Mouse (Mus musculus) gastrocnemius, postnatal 25 days (tissue): ENCODE measurements around the gene Pex11a. TPM values are rescaled to one million over a fixed set of nuclear protein-coding genes. Genes with fewer than 3 reads are reported as not detected.
"Not testable (repeated sequence)": the region's sequence is repeated elsewhere in the genome, so short reads cannot be mapped to it uniquely, and the experiment has no call there.

Experiments used
- DNase-seq: peaks from one replicate; pipeline ENCODE4 v3.0.0; 2022
- long read RNA-seq, 2 experiments: library from polyadenylated mRNA; stranded (forward); transcript quantifications; one replicate each; pipeline ENCODE4 v2.0.0; 2021
- total RNA-seq, 2 experiments: library from RNA; stranded (reverse); gene quantifications; 1 replicate in 1 of 2; 2 replicates in 1 of 2; pipeline ENCODE4 v1.2.3; 2021

Gene Pex11a
- 10 to 100 TPM in 1 of 2 experiments, 1 to 10 TPM in 1; 8.8 to 11.8 TPM for total RNA-seq
- long read RNA-seq, experiment 1, partial matches to known transcripts = 0 of 7 reads
- long read RNA-seq, experiment 1, other reads (novel, unspliced or antisense) = 4 of 7 reads
- long read RNA-seq, experiment 2, partial matches to known transcripts = 0 of 6 reads
- long read RNA-seq, experiment 2, other reads (novel, unspliced or antisense) = 4 of 6 reads

DNA sequence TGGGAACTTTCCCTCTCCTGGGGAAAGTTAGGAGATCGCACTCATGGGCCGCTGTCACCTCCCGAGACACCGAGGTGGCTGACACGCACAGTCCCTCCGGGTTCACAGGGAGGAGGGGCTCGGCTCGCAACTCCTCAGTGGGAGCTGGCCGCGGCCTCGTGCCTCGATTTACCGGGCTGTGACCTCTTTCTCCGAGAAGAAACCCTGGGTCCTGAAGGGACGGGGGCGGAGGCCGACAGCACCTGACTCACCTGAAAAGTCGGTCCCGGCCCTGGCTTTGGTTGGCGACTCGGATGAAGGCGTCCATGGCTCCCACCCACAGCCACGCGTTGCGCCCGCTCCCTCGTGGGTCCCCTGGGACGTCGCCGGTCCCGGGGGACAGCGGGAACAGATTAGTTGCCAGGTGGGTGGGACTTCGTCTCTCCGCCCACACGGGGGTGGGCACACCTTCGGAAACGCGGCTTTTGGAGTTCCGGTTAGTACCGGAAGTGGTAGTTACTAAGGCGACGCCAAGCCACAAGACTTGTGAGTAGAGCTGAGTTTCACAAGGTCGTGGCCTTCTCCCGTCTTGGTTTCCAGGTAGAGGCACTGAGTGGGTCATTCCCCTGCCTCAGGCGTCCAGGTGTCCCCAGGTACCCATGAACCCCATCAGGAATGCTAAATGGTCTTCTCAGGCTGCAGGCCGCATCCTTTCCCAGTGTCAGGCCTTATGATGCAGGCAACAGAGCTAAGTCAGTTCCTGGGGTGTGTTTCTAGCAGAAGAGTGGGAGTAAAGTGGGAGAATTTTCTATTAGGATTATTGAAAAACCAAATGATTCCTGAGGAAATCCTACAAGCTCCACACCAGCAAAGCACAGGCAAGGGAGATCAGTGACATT, at the start of gene Pex11a, which contains the start of gene Wdr93:
Gene Pex11a, minus strand, starts transcription at position 473 of the 878 bp plus-strand sequence.
Gene Wdr93, plus strand, starts transcription at position 505 of the 878 bp plus-strand sequence.
- DNase-seq = peak; percentile 65

DNA sequence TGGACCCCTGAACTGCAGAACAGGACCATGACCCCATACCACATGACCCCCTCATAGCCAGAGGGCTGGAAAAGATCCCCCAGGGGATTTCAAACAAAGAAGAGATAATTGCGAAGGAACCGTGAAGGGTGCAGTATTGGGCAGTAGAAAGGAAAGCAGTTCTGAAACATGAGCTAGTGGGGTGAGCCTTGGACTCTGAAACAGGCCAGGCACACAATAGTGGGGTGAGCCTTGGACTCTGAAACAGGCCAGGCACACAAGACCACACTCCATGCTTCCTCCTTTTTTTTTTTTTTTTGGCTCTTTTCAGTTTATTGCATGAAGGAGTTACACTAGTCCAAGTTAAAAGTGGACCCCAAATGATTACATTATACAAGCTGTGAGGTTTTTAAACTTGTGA, 46.9 kb upstream of the Pex11a start:
- not testable (repeated sequence) for DNase-seq

DNA sequence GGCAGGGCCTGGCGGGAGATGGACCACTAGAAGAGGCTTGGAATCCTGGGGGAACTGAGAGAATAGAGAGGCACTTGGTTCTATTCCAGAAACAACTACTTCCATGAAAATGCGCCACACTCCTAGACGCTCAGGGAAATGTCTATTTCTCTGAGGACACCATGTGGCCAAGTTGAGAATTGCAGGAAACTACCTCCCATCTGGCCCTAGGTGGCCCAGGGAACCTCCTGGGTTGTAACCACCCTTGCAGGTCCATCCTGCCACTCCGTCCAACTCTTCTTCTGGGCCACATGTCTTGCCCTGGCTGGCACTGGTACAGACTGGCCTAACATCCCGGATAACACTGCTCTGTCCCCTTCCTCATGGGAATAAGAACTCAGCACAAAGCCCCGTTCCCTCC, 43.4 kb upstream of the Pex11a start:
- DNase-seq = peak; percentile 20

DNA sequence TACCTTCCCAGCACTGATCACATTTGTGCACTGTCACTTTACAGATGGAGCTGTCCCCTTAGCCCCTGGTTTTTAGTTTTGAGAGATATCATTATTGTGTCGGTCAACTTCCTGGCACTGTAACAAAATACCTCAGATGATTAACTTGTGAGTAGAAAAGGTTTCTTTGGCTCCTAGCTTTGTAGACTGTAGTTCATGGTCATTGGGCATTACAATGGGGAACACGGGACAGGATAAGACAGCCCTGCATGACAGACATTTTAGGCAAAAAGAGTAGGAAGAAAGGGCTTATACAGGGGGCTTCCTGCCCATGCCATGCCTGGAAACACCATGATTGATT, 39.6 kb upstream of the Pex11a start:
- DNase-seq = no peak

DNA sequence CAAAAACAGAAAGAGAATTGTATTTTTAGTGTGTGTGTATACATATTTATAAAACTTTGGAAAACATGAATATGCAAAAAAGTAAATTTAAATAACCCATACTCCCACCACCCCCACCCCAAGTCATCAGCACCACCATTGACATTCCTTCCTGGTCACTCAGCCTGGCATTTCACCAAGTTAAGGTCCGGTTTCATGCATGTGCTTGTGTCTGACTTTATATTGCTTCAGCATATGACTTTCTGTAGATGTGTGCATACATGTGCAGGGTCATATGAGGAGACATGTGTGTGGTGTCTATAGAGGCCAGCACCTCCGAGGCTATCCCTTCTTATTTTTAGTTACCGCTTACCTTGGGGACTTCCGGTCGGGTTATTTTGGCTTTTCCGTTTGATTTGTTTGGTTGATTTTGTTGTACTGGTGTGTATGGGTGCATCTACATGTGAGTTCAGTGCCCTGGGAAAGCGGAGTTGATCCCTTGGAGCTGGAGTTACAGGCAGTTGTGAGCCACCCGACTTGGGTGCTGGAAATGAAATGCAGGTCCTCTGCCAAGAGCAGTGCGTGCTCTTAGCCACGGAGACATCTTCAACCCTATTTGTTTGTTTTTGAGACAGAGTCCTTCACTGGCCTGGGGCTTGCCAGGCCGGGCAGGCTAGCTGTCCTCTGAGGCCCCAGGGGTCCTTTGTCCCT, 39.0 kb upstream of the Pex11a start:
- DNase-seq = no peak

DNA sequence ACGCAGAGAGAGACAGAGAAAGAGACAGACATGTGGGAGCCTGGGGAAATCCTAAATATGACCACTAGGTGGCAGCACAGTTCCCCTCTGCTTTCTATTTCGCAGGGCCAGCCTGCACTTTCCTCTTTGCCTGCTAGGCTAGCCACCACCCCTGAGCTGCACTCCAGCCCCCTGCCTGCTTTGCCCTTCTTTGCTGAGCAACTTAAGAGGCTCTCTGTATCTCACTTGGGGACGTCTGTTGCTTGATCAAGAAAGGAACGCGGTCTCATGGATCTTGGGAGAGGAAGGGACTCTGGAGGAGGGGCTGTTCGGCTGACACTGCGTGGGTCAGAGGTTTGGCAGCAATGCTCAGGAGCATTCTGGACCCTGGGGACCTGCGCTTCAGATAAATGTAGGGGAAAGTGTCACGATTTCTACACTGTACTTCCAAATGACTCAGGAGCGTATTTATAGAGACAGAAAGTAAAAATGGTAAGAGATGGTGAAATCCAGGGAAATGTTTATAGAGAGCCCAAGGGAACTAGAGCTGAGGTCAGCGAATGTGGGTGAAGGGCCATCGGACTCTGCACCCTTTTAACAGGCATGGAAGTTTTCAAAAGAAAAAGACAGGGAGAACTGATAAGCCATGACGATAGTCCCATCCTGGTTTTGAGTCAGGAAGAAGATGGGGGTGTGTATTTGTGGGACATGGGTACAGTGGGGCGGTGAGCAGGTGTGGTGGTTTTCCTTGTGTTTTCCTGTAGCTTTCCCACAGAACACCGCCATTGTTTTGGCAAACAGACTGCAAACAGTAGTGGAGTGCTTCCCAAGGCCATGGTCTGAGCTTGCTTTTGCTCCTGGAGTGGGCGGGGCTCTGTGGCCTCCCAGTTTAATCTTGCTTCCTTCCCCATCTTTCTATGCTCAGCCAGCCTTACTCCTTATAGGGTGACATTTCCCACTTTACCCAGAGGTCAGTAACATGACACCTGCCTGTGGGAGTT, 38.0 kb upstream of the Pex11a start:
- DNase-seq = peak; percentile 47

DNA sequence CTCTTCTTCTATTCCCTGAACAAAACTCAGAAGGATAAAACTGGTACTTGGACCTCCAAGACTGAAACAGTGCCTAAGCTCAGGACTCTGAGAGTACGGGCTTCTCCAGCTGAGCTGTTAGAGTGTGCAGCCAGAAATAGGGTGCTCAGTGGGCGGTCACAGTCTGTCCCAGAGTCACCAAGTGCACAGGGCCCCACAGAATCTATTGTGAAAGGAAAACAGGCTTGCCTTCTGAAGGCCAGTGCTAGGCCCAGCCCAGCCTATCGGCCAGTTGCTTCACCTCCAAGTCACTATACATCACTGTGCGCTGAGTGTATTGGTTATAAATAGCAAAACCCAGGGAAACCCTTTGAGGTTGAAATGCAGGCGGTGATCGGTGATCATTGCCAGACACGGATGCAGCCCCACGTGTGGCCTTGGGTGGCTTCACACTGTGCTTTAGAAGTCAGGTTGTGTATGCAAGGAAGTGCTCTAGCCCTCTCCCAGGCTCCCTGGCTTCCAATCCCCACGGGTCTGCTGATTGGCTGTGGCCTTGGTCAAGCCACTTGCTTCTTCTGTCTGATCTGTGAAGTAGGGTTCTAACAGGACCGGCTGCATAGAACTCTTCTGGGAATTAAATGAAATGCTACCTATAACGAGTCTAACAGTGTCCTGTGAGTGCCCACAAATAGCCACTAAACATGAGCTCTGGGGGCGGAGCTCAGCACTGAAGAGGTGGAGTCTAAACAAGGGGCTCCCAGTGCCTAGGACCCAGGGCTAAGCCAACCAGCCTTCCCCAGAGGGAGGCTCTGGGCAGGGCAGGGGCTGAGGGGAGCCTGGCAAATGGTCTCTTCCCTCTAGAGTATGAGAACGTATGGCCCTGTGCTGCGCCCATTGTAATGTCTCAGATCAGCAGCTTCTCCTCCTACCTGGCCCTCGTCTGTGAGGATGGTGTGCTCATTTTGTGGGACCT, 28.9 kb upstream of the Pex11a start:
- no peak for DNase-seq

DNA sequence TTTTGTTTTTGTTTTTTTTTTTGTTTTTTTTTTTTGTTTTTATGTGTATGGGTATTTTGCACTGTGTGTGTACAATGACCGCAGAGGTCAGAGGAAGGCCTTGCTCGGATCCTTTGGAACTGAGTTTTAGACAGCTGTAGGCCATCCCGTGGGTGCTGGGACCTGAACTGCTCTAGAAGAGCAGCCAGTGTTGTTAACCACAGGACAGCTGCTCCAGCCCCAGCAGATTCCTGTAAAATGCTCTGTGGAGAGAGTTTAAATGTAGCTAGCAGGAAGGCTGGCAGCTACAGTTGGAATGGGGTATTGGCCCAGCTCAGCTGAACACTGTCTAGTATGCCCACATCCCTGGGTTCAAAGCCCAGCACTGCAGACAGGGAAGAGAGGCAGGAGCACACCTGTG, 26.7 kb upstream of the Pex11a start:
- no peak for DNase-seq

DNA sequence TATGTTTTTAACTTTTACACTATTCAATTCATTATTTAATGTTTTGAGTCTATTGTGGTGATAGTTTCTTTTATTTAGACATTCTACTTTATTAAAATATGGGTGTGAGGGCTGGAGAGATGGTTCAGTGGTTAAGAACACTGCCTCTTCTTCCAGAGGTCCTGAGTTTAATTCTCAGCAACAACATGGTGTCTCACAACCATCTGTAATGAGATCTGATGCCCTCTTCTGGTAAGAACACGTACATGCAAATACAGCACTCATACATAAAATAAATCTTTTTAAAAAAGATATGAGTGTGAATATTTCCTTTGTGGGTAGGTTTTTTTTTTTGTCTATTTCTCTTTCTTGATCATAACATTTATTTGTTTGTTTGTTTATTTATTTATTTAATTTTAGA, 23.1 kb upstream of the Pex11a start:
- no peak for DNase-seq

DNA sequence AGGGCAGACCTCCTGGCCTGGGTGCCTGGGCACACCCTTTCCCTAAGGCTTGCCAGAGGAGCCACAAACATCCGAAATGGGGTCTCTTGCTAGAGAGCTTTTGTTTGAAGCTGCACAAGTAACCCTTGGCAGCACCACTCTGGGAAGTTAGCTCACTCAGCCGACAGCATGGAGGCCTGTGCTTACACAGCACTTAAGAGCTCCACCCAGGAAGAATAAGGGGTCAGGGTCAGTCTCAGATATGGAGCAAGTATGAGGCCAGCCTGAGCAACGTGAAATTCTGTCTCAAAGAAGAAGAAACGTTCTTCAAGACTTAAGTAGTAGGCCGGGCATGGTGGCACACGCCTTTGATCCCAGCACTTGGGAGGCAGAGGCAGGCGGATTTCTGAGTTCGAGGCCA, 19.2 kb upstream of the Pex11a start:
- DNase-seq = no peak

DNA sequence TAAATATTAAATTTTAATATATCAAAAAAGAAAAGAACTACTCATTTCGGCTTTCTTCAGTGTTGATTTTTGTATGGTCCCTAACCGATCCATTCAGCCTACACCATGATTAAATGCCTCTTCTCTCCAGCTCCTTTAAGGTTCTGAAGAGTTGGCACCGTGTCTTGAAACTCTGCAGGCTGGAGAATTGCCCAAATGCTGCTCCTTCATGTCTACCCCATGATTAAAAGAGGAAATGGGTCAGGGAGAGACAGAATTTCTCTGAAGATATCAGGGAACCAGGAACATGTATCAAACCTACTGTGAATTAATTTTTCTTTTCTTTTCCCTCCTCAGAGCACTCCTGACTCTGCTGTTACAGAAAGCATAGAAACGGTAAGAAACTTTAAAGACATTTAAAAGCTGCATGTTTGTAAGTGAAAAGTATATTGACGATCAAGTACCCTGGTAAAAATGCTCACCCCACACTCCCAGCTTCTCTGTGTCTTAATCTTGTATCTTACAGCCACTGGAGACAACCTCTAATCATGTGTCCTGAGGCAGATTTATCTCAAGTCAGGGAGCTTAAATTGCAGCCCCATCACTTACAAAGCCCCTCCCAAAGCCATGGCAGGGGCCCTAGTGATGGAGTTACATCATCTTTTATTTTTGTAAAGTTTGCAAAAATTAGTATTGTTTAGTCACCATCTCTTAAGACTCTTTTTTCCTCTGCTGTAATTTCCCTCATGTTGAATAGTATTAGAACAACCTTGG, 18.4 kb upstream of the Pex11a start:
- no peak for DNase-seq

DNA sequence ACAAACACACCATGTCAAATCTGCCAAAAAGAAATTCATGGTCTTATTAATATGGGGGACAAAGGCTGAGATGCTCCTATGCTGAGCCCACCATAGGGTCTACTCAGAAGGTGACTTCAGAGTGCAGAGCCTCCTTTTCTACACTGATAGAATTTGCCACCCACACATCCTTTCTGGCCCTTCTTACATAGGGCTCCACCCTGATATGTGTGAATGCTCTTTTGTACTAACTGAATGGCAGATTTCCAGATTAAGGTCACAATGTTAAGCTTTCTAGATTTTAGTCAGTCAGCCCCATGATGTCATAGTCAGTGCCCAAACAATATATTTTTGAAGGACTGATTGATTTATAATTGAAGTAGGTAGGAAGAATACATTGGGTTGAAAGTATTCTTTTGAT, 16.8 kb upstream of the Pex11a start:
- no peak for DNase-seq

DNA sequence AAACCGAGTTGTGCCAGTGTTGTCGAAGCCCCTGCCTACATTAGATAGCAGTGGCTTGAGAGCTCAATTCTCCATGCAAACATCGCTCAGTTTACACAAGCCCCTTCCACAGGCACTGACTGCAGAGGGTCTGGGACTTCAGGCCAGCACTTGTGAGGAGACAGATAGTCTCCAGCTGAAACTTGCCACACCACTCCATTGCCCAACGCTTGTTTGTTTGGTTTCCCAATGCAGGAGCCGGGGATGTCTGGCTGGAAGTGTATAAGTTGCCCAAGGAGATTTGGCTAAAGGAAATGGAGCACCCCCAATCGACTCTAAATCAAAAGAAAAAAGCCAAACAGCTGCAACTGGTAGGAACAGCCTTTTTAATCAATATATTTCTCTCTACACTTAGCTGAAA, 15.2 kb upstream of the Pex11a start:
- no peak for DNase-seq

DNA sequence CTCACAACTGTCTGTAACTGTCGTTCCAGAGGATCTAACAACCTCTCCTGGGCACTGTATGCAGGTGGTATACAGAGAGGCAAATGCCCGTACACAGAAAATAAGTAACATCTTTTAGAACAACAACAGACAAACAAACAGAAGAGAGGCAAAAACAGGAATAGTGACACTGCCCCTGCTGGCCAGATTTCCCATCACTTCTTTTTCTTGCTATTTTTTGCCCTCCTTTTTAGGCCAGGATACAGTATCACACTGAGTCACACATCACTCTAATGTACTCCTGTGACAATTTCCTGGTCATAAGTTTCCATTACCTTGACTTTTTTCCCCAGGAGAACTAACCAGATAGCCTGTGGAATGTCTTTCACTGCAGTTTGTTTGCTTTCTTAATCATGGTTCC, 13.4 kb upstream of the Pex11a start:
- DNase-seq = no peak

DNA sequence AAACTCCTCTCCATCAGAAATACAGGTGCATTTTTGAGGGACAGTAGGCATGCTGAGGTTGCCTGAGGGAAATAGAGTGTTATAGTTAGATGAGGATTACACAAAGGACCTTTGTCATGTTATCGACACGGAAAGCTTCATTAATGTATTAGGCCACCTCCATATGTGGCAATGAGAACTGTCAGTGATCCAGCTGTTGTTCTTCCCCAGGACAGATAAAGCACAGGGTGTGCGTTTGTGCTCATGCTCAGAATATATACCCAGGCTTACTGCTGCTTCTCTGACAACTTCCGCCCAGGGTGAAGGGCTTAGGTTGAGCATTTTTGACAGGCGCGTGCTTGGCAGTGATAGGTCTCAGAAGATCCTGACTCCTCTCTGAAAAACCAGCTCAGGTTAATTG, 6.6 kb upstream of the Pex11a start:
- DNase-seq = no peak

DNA sequence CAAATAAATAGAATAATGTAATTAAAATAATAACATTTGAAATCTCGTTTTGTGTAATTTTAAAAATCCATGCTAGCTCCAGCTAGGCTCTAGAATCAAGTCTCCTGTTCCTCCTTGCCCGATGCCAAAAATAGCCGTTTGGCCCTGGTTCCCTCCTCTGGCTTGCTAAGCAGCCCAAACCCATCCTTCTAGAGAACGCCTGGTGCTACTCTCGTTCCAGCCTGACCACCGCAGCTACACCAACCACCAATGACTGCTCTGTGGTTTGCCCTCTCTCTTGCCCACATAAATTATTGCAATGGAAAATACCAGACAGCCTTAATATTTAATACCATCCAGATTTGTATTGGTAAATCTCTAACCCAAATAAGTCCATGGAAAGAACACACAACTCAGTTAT, 4.7 kb upstream of the Pex11a start:
- DNase-seq = no peak

DNA sequence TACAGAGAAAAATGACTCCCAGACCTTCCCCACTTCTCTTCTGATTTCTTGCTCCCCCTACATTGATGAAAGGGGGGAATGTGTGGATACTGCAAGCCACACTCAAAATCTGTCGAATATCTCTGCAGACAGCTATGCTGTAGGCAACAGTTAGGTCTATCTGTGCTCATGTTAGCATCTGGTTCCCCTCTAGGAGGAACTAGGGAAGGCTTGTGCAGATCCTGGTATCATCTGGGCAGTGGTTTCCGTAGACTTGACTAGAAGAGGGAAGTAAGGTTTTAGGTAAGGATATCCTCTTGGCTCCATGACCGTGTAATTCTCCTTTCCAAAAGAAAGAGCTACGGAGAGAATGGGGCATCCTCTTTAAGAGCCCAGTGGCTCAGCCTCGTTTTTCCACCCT, 1.7 kb upstream of the Pex11a start:
- DNase-seq = no peak

DNA sequence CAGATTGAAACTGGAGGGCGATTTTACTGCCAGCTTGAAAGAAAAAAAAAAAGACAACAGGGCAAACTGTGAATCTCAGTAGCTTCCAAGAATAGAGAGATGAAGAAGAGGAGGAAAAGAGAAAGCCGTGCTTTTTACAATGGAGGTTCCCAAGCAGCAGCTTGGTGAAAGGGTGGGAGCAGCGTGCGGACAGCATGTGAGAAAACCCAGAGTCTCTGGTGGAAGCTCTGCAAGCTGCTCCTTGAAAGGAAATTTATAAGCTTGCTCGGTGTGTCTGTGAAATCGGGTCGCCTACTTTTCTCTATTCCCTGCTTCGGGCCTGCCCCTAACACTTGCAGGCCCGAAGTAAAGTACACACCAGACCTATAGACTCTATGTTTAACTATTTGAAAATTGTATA, 1.1 kb upstream of the Pex11a start:
- DNase-seq = no peak

DNA sequence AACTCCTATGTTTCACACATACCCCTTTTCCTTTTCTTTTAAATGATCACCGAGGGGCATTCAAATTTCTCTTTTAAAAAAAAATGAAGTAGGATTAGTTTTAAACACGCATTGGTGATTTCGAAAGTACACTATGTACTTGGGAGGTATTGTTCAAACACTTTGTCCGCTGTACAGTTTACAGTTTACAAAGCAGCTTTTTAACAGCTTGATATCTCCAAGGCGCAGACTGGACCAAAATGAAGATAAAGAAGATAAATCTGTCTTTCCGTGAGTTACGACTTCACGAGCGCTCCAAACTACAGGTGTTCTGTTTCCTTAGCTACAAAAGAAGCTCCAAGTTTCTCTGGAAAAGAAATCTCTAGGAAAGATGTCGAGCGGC, 663 bp downstream of the Pex11a start:
- no peak for DNase-seq

DNA sequence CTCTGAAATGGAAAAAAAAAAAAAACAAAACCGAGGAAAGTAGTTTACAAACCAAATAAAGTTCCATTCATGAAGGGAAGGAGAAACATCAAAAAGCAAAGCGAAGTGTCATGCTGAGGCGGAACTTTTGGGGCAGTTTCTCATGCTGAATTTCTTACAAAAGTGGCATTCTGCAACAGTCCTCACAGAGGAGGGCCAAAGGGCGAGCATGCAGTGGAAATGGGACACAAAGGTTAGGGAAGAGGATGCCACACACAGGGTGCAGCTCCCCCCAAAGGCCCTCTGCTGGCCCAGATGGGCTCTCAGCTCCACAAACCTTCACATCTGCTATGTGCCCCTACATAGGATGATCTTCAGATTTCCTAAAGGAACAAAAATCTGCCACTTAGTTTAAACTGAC, 2.7 kb downstream of the Pex11a start:
- no peak for DNase-seq
